Mouse (Mus musculus) thymus, adult 2 months (tissue): Measurements from ENCODE around the gene Dffa. TPM values are rescaled to one million over a fixed set of nuclear protein-coding genes. Genes with fewer than 3 reads are reported as not detected.
A peak's percentile ranks its signal among the peaks of the same experiment; 100 is the strongest.
"Not testable (repeated sequence)": the region's sequence is repeated elsewhere in the genome, so short reads cannot be mapped to it uniquely, and the experiment has no call there.

Source experiments
- DNase-seq: peaks from one replicate; pipeline ENCODE4 v3.0.0; 2021
- H3K27ac ChIP-seq: fragments of 200-500 bp; 2 replicates; pipeline ENCODE4 v1.5.1; 2012; ENCODE audit warnings: low read length, control low read depth; ENCODE audit not compliant: control insufficient read depth, insufficient read depth
- H3K27me3 ChIP-seq: fragments of 200-500 bp; 2 replicates; pipeline ENCODE4 v1.6.1; 2012; ENCODE audit warnings: mild to moderate bottlenecking, low read length, moderate library complexity, mixed read lengths; ENCODE audit not compliant: control insufficient read depth, insufficient read depth
- H3K36me3 ChIP-seq: fragments of 200-500 bp; 2 replicates; pipeline ENCODE4 v1.6.1; 2012; ENCODE audit warnings: mild to moderate bottlenecking, low read length, moderate library complexity; ENCODE audit not compliant: control insufficient read depth, insufficient read depth
- H3K4me1 ChIP-seq: fragments of 200-500 bp; replicated peaks from 2 replicates; pipeline ENCODE4 v1.6.1; 2012; ENCODE audit warnings: low read length; ENCODE audit not compliant: control insufficient read depth, insufficient read depth
- H3K4me3 ChIP-seq: fragments of 200-500 bp; 2 replicates; pipeline ENCODE4 v1.5.1; 2012; ENCODE audit warnings: mild to moderate bottlenecking, low read length, control low read depth, moderate library complexity; ENCODE audit not compliant: control insufficient read depth, insufficient read depth
- CTCF ChIP-seq: fragments of 200-500 bp; IDR thresholded peaks from 2 replicates; pipeline ENCODE4 v1.5.1; 2012; ENCODE audit warnings: mild to moderate bottlenecking, control low read depth, low read length, moderate library complexity, borderline replicate concordance; ENCODE audit not compliant: control insufficient read depth, poor library complexity, insufficient read depth; ENCODE audit errors: extremely low read depth
- POLR2A ChIP-seq: fragments of 200-500 bp; IDR thresholded peaks from 2 replicates; pipeline ENCODE4 v1.6.1; 2012; ENCODE audit warnings: mild to moderate bottlenecking, low read length, control low read depth, moderate library complexity; ENCODE audit not compliant: control insufficient read depth, poor library complexity, insufficient read depth; ENCODE audit errors: extremely low read depth
- WGBS: fragments of 180-500 bp; shearing (Covaris S2); methylation state at CpG from one replicate; pipeline ENCODE4 v1.1.7; 2018; 5-methylcytosine and 5-hydroxymethylcytosine counted together
- polyA plus RNA-seq: library from polyadenylated mRNA; depleted of rRNA; stranded (reverse); fragments of >200 nt; gene quantifications from 2 replicates; pipeline ENCODE4 v1.2.3, GENCODE M21; 2012; rRNA removed

Dffa gene
- polyA plus RNA-seq, 1 experiment = 40.2 TPM

DNA sequence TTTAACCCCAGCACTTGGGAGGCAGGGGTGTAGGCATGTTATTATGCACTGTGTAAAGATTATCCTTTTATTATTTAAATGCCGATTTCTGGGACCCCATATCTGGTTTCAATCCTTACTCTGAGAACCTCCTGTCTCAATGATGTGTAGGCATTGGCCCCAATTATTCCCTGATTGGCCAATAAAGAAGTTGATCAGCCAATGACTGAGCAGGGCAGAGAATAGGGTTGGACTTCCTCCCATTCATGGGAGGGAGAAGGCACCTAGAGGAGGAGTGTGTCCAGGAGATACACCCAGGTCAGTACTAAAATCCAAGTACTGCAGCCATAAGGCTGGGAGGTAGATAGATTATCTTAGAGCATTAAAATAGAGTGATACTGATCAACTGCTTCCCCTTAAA, 59.2 kb downstream of the Dffa start:
- peaks cover 4% of the 10 kb centered on the region for H3K4me1 ChIP-seq
- H3K27ac ChIP-seq = no peak overlapping the region
- WGBS = 89% methylated on average over 1 of the region's 1 CpGs
- peaks cover 13% of the 10 kb centered on the region; the same call in 1 of the 2 replicates for H3K36me3 ChIP-seq
- H3K4me3 ChIP-seq = no peak overlapping the region
- no peak for DNase-seq
- TF ChIP-seq POLR2A (no peak), CTCF (no peak)
- H3K27me3 ChIP-seq = no peaks in the 10 kb centered on the region

GRCm38 (mm10) chr4:149164150-149164549, 60.2 kb downstream of the Dffa start:
- Histone ChIP-seq H3K4me1 (peaks cover 4% of the 10 kb centered on the region), H3K4me3 (no peak overlapping the region), H3K27me3 (no peaks in the 10 kb centered on the region), H3K27ac (no peak overlapping the region), H3K36me3 (peaks cover 13% of the 10 kb centered on the region; the same call in 1 of the 2 replicates)
- TF ChIP-seq CTCF = no peak
- TF ChIP-seq POLR2A = no peak
- 77% methylated on average over 5 of the region's 5 CpGs for WGBS
- DNase-seq = no peak

- WGBS = under 1% methylated on average over 59 of the region's 59 CpGs
- H3K4me3 ChIP-seq = peak within 1 kb of the TSS; percentile 52
- DNase-seq = peak; percentile 98
- no peaks in the 10 kb centered on the region for H3K27me3 ChIP-seq
- TF ChIP-seq POLR2A (no peak; the same call in 1 of the 2 replicates), CTCF (0 out of 2 replicates have a peak, but pooled peaks have one; percentile 40)
- no peaks in the 10 kb centered on the region for H3K36me3 ChIP-seq
- peak within 1 kb of the TSS; percentile 56 for H3K27ac ChIP-seq
- H3K4me1 ChIP-seq = peaks cover 4% of the 10 kb centered on the region
Measured at GRCm38 (mm10) chr4:149166215-149166946, 62.4 kb downstream of the Dffa start, which contains the start of gene Pgd. Gene Pgd, minus strand, starts transcription at chr4:149166771.

GRCm38 (mm10) chr4:149166957-149167611, 63.1 kb downstream of the Dffa start:
- Histone ChIP-seq H3K36me3 (no peaks in the 10 kb centered on the region), H3K4me3 (peak overlapping the region; percentile 52), H3K4me1 (peaks cover 4% of the 10 kb centered on the region), H3K27ac (peak overlapping the region; percentile 56), H3K27me3 (no peaks in the 10 kb centered on the region)
- under 1% methylated on average over 27 of the region's 27 CpGs for WGBS
- TF ChIP-seq CTCF = no peak
- TF ChIP-seq POLR2A = peak; percentile 26; the same call in 1 of the 2 replicates
- peak; percentile 56 for DNase-seq

- TF ChIP-seq CTCF = no peak
- TF ChIP-seq POLR2A = no peak
- 79% methylated on average over 2 of the region's 2 CpGs for WGBS
Measured at GRCm38 (mm10) chr4:149168016-149168415, 64.1 kb downstream of the Dffa start.

GRCm38 (mm10) chr4:149169926-149170325, 66.0 kb downstream of the Dffa start:
- H3K4me3 ChIP-seq, H3K36me3 ChIP-seq, H3K27me3 ChIP-seq, H3K4me1 ChIP-seq, H3K27ac ChIP-seq, DNase-seq: not testable (repeated sequence)
- 97% methylated on average over 7 of the region's 8 CpGs for WGBS

More at GRCm38 (mm10) chr4:149168016-149168415, 64.1 kb downstream of the Dffa start:
- no peaks in the 10 kb centered on the region for H3K27me3 ChIP-seq
- DNase-seq = no peak
- no peak overlapping the region for H3K4me3 ChIP-seq
- peaks cover 4% of the 10 kb centered on the region for H3K4me1 ChIP-seq
- no peaks in the 10 kb centered on the region for H3K36me3 ChIP-seq
- no peak overlapping the region for H3K27ac ChIP-seq

Other genes with a start within 250 kb of the Dffa start
- gene Pex14, start 4.3 kb upstream of the Dffa start, polyA plus RNA-seq = 40.4 and 45.0 TPM in 2 replicates
- gene Cort, start 22.6 kb downstream of the Dffa start, polyA plus RNA-seq = 0.22 and 0.67 TPM in 2 replicates
- gene Cenps, start 33.5 kb downstream of the Dffa start, polyA plus RNA-seq = 14.0 and 17.6 TPM in 2 replicates
- gene Pgd, start 62.6 kb downstream of the Dffa start, polyA plus RNA-seq = 98.7 and 107 TPM in 2 replicates
- 21.5 and 23.9 TPM in 2 replicates for gene Kif1b, start 203.5 kb downstream of the Dffa start, polyA plus RNA-seq